Mouse (Mus musculus): Measurements from ENCODE around the gene Arhgef10l. TPM values are rescaled to one million over a fixed set of nuclear protein-coding genes. Genes with fewer than 3 reads are reported as not detected.
A peak's percentile ranks its signal among the peaks of the same experiment; 100 is the strongest.
"Not testable (repeated sequence)": the region's sequence is repeated elsewhere in the genome, so short reads cannot be mapped to it uniquely, and the experiment has no call there.

Arhgef10l gene
- polyA plus RNA-seq, 1 experiment: 29.2 TPM

DNA sequence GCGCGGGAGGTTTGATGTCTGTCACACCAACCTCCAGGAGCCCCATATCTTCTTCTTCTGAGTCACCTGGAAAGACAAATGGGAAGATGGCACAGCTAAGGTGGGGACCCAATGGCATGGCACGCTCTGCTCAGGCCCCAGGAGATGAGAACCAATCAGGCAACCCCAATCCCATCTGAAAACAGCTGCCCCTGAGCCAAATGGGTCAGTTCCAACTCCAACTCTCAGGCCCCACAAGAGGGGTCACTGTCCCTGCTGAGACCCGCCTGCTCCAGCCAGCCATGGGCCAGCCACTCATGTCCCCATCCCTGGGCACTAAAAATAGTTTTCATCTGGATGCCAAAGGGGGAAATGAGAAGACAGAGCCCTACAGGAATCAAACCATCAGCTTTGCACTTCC, 84.9 kb downstream of the Arhgef10l start:
- DNase-seq (ENCODE audit: extremely low spot score in 1 of 2, low spot score in 1 of 2): no peak

GRCm38 (mm10) chr4:140579576-140579975, 86.2 kb downstream of the Arhgef10l start:
- no peak for DNase-seq (ENCODE audit: extremely low spot score in 1 of 2, low spot score in 1 of 2)

DNA sequence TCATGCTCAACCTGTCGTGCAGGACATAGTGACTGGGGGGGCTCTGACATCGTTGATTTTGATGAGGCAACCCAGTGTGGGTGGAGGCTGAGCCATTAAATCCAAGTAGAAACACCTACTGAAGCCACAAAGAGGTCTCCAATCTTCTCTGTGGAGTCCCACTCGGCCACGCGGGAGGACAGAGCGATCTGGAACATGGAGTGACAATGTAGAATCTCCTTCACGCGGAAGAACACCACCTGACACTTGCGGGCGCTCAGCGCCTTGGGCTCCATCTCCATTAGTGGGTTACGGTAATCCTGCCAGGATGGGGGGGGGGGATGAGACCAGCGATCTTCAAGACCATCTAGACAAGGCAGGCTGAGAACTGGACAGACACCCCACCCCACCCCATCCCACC, 86.7 kb downstream of the Arhgef10l start:
- no peak for DNase-seq (ENCODE audit: extremely low spot score in 1 of 2, low spot score in 1 of 2)

GRCm38 (mm10) chr4:140576628-140577027, 89.2 kb downstream of the Arhgef10l start:
- DNase-seq (ENCODE audit: extremely low spot score in 1 of 2, low spot score in 1 of 2): peak in 1 of 2 experiments; percentile 32

DNA sequence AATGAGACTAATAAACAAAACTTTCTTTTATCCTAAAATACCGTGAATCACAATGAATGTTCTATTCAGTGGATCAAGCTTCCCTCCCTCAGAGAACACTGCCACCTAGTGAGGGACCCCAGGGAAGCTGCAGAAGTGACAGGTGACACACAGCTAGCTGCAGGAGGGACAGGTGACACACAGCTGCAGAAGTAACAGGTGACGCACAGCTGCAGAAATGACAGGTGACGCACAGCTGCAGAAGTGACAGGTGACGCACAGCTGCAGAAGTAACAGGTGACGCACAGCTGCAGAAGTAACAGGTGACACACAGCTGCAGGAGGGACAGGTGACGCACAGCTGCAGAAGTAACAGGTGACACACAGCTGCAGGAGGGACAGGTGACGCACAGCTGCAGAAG, 90.9 kb downstream of the Arhgef10l start:
- DNase-seq (ENCODE audit: extremely low spot score in 1 of 2, low spot score in 1 of 2): not testable (repeated sequence)

DNA sequence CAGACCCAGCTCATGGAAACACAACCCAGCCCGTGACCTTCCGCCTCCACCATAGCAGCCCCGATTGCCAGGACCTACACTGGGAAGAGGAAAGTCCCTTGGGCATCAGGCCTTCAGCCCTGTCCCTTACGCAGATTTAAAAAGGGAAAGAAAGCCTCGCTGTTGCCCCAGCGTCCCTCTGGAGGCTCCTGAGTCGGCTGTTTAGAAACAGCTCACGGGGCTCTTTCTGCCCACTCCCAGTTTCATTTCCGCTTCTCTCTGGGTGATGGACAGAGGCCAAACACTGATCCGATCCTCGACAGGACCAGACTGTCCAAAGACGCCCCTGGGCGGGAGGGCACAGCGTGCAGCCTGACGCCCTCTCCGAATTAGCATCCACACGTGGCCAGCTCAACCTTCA, 93.4 kb downstream of the Arhgef10l start:
- DNase-seq (ENCODE audit: extremely low spot score in 1 of 2, low spot score in 1 of 2): no peak

GRCm38 (mm10) chr4:140569394-140569793, 96.4 kb downstream of the Arhgef10l start:
- DNase-seq (ENCODE audit: extremely low spot score in 1 of 2, low spot score in 1 of 2): no peak

- no peak for DNase-seq (ENCODE audit: extremely low spot score in 1 of 2, low spot score in 1 of 2)
Observed at GRCm38 (mm10) chr4:140567911-140568480, 97.8 kb downstream of the Arhgef10l start.

DNA sequence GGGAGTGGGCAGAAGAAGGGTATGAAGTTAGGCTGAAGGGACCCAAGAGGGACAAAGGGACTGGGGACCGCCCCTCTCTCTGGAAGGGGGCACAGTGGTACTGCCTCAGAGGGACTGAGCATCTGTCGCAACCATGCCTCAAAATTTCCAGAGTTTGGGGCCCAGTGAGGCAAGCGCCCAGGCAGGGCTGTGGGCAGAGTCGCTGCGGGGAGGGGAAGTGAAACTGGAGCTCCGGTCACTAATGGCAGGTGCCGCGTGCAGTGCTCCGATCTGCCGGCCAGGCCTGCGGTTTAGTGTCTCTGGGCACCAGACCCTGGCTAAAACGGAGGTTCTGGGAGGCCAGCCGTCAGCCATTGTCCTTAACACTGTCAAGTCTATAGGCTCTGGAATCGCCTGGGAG, 99.0 kb downstream of the Arhgef10l start:
- DNase-seq (ENCODE audit: extremely low spot score in 1 of 2, low spot score in 1 of 2): no peak

GRCm38 (mm10) chr4:140564459-140564858, 101.4 kb downstream of the Arhgef10l start:
- not testable (repeated sequence) for DNase-seq (ENCODE audit: extremely low spot score in 1 of 2, low spot score in 1 of 2)

DNA sequence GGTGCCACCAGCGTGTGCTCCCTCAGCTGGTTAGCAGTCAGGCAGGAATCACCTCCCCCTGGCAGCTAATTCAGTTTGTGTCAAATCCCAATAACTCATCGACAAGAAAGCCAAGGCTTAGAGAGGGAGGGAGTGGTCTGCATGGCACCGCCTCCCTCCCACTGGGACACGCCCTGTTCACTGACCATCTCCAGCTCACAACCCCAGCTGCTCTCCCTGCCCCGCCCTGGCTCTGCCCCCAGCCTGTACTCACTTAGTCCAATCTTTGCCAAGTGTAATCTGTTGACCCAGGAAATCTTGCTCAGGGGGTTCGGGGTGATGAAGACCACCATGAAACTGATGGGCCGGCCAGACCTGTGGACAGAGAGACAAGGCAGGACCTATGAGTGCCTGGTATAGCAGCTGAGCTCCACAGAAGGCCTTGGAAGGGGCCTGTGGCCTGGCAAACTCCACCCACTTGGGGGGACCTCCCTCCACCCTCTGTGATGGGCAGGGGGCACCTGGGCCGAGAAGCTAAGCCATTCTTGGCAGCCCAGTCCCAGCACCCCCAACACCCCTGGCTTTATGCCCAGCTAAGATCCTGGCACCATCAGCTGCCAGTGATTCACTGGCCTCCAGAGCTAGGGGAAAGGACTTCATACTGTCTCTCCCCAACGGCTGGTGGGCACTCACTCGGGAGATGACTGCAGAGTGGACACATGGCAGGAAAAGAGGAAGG, 103.2 kb downstream of the Arhgef10l start:
- DNase-seq (ENCODE audit: extremely low spot score in 1 of 2, low spot score in 1 of 2): no peak

GRCm38 (mm10) chr4:140561744-140562143, 104.1 kb downstream of the Arhgef10l start:
- DNase-seq (ENCODE audit: extremely low spot score in 1 of 2, low spot score in 1 of 2): no peak

- DNase-seq (ENCODE audit: extremely low spot score in 1 of 2, low spot score in 1 of 2): no peak
Observed at GRCm38 (mm10) chr4:140559862-140560261, 106.0 kb downstream of the Arhgef10l start.

DNA sequence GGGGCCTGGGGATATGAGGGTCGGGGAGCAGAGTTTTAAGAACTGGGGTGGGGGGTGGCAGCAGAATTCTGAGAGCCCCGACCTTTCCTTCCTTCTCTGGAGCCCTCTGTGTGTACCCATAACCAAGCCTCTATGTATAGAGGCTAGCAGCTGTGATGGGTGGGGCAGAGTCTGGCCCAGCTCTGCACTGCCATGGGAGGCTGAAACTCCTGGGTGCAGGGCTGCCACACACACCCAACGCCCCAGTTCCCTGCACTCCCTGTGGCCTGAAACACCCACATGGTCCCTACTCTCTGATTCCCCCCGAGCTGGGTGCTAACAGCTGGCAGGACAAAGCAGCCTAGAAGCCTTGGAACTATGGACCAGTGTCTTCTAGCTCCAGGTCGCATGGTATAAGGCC, 107.6 kb downstream of the Arhgef10l start:
- DNase-seq (ENCODE audit: extremely low spot score in 1 of 2, low spot score in 1 of 2): no peak

- DNase-seq (ENCODE audit: extremely low spot score in 1 of 2, low spot score in 1 of 2): no peak
Observed at GRCm38 (mm10) chr4:140556561-140556960, 109.3 kb downstream of the Arhgef10l start.

GRCm38 (mm10) chr4:140555273-140555672, 110.5 kb downstream of the Arhgef10l start:
- peak in 1 of 2 experiments; percentile 80 for DNase-seq (ENCODE audit: extremely low spot score in 1 of 2, low spot score in 1 of 2)

DNA sequence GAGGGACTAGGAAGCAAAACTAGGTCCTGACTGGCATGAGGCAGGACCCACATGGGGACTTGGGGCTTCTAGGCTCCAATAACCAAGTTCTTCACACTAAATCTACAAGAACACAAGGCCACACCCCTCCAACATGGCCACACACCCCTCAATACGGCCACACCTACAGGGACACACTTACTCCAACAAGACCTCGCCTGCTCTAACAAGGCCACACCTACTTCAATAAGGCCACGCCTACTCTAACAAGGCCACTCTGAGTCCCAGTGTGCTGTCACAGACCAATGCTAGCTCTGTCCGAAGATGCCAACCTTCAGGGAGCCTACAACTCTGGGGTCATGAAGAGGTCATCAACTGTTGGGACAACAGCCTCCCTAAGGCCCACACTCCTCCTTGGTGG, 111.3 kb downstream of the Arhgef10l start:
- no peak for DNase-seq (ENCODE audit: extremely low spot score in 1 of 2, low spot score in 1 of 2)

DNA sequence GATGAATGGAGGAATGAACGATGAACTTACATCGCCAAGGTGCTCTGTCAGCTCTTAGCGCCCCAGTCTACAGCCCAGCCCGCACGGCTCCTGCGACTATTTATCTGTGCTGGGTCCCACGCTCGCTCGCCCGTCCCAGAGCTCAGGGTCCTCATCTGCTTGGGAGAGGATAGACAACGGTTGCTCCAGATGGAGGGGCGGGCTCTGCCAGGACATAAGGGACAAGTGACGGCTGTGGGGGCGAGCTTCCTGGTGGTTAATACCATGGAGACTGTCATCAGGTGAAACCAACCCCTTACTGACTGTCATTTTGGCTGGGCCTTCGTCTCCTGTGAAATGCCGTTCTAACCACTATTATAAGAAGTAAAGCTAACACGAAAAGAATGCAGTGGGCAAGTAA, 114.0 kb downstream of the Arhgef10l start:
- no peak for DNase-seq (ENCODE audit: extremely low spot score in 1 of 2, low spot score in 1 of 2)

DNA sequence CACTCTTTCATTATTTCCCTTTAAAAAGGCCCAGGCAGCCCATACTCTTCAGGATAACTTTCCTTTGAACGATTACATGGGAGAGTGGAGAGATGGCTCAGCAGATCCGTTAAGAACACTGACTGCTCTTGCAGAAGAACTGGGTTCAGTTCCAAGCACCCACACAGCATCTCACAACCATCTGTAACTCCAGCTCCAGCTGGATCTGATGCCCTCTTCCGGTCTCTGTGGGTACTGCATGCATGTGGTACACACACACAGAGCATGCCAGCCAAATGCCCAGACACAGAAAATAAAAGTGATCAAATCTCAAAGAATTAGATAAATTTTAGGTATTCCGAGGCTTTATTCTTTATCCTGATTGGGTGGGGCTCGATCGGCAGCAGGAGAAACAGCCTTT, 115.1 kb downstream of the Arhgef10l start:
- no peak for DNase-seq (ENCODE audit: extremely low spot score in 1 of 2, low spot score in 1 of 2)

DNA sequence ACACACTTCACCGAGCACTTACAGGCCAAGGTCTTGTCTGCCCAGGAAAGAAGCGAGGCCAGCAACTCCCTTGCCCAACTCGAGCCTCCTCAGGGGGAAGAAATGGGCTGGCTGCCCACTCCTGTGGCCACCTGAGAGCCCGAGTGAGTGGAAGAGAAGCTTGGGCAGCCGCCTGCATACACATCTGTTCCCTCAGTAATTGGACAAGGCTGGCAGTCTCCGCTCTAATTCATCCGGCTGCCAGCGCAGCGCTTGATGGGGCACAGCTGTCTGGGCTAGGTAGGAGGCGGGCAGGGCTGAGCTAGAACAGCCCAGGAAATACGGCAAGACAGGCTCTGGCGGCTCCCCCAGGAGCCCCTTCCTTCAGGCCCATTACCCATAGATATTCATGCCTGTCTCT, 115.8 kb downstream of the Arhgef10l start:
- peak in 1 of 2 experiments; percentile 36 for DNase-seq (ENCODE audit: extremely low spot score in 1 of 2, low spot score in 1 of 2)

- DNase-seq (ENCODE audit: extremely low spot score in 1 of 2, low spot score in 1 of 2): peak in 1 of 2 experiments; percentile 76
Observed at GRCm38 (mm10) chr4:140547488-140547887, 118.3 kb downstream of the Arhgef10l start.

DNA sequence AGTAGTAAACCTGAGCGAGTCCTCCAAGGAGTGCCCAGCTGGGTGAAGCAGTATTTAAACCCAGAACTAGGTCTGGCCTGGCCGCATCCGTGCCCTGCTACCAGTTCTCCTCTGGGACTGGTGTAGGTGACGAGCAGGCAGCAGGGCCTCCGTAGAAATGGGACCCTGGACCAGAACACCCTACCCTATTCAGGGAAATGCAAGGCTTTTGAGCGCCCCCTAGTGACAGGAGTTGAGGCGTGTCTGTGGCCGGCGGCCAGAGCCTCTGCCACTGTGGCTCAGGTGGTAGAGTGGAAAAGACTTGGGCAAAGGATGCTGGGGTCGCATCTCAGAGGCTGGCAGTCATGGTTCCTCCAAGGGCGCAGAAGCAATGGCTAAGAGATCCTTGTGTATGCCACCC, 126.7 kb downstream of the Arhgef10l start:
- peak in 1 of 2 experiments; percentile 85 for DNase-seq (ENCODE audit: extremely low spot score in 1 of 2, low spot score in 1 of 2)

Measured in frontal cortex, adult 2 months (tissue).